Mouse (Mus musculus) midbrain, embryonic 16.5 days (tissue): ENCODE results near the gene L2hgdh. TPM values are rescaled to one million over a fixed set of nuclear protein-coding genes. Genes with fewer than 3 reads are reported as not detected.
"Not testable (repeated sequence)": the region's sequence is repeated elsewhere in the genome, so short reads cannot be mapped to it uniquely, and the experiment has no call there.

Experiments used
- ATAC-seq: fragments of 200-750 bp; cut with Nextera tagmentation; 2 replicates; pipeline ENCODE4 v1.8.0; 2017; ENCODE audit warnings: moderate TSS enrichment
- H3K27ac ChIP-seq: fragments of 300-500 bp; sonication (generic); 2 replicates; pipeline ENCODE4 v1.5.1; 2014; ENCODE audit warnings: mild to moderate bottlenecking, low read length, mixed read lengths
- H3K27me3 ChIP-seq: fragments of 300-500 bp; sonication (generic); 2 replicates; pipeline ENCODE4 v1.6.1; 2014; ENCODE audit warnings: low read depth, low read length, mixed read lengths; ENCODE audit not compliant: control insufficient read depth, insufficient read depth
- H3K36me3 ChIP-seq: fragments of 300-500 bp; sonication (generic); 2 replicates; pipeline ENCODE4 v1.6.1; 2014; ENCODE audit warnings: mild to moderate bottlenecking, low read length, moderate library complexity, mixed read lengths; ENCODE audit not compliant: control insufficient read depth, insufficient read depth
- H3K4me1 ChIP-seq: fragments of 300-500 bp; sonication (generic); 2 replicates; pipeline ENCODE4 v1.6.1; 2014; ENCODE audit warnings: mild to moderate bottlenecking, low read length, mixed read lengths; ENCODE audit not compliant: control insufficient read depth, insufficient read depth
- H3K4me2 ChIP-seq: fragments of 300-500 bp; sonication (generic); 2 replicates; pipeline ENCODE4 v1.6.1; 2014; ENCODE audit warnings: mild to moderate bottlenecking, low read length, mixed read lengths
- H3K4me3 ChIP-seq: fragments of 300-500 bp; sonication (generic); 2 replicates; pipeline ENCODE4 v1.5.1; 2014; ENCODE audit warnings: low read depth, mild to moderate bottlenecking, low read length, moderate library complexity, mixed read lengths
- H3K9ac ChIP-seq: fragments of 300-500 bp; sonication (generic); 2 replicates; pipeline ENCODE4 v1.6.1; 2014; ENCODE audit warnings: low read depth, low read length, mixed read lengths
- H3K9me3 ChIP-seq: fragments of 300-500 bp; sonication (generic); replicated peaks from 2 replicates; pipeline ENCODE4 v1.6.1; 2014; ENCODE audit warnings: mild to moderate bottlenecking, low read length, mixed read lengths; ENCODE audit not compliant: control insufficient read depth, poor library complexity, severe bottlenecking
- WGBS: fragments of 180-500 bp; shearing (Covaris S2); extraction: QIAGEN DNeasy Blood & Tissue Kit; methylation state at CpG from one replicate; pipeline ENCODE4 v1.1.7; 2014; 5-methylcytosine and 5-hydroxymethylcytosine counted together
- microRNA counts: library from miRNA; unstranded; fragments of <30 nt; microRNA quantifications from one replicate; lab custom pipeline; 2016
- microRNA-seq: library from miRNA; unstranded; fragments of <30 nt; microRNA quantifications from one replicate; pipeline ENCODE4, GENCODE M21; 2017
- polyA plus RNA-seq: library from polyadenylated mRNA; unstranded; fragments of >200 nt; fragmentation: Nextera tagmentation; extraction: Ambion mirVana; gene quantifications from 2 replicates; pipeline ENCODE4 v1.2.1, GENCODE M21; 2015

The L2hgdh gene
- polyA plus RNA-seq, 1 experiment from 2014 or later = 14.6 TPM

DNA sequence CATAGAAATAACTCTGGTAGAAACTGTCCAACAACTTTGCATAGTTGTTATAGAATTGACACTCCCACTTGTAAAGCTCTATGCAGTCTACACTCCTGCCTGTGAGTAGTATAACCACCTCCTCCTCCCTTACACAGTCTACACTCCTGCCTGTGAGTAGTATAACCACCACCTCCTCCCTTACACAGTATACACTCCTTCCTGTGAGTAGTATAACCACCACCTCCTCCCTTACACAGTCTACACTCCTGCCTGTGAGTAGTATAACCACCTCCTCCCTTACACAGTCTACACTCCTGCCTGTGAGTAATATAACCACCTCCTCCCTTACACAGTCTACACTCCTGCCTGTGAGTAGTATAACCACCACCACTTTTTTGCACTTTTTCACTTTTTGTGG, 70.7 kb downstream of the L2hgdh start:
- not testable (repeated sequence) for H3K27ac ChIP-seq, H3K4me2 ChIP-seq, H3K4me1 ChIP-seq, H3K9ac ChIP-seq, H3K27me3 ChIP-seq, H3K4me3 ChIP-seq, H3K9me3 ChIP-seq
- peaks cover 13% of the 10 kb centered on the region for H3K36me3 ChIP-seq
- peak; percentile 91 for ATAC-seq

DNA sequence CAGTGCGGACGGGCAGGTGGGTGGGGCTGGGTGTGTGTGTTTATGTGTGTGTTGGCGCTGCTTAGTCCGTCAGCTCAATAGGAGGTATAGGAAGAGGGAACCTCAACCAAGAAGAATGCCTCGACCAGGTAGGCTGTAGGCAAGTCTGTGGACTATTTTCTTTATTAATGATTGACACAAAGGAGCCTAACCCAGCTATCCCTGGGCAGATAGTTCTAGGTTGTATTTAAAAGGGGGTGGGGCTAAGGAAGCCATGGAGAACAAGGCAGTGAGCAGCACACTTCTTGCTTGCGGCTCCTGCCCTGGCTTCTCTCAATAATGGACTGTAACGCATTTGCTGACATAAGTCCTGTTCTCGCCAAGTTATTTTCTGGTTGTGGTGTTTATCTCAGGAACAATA, 75.2 kb downstream of the L2hgdh start:
- 90% methylated on average over 8 of the region's 8 CpGs for WGBS
- peaks cover 4% of the 10 kb centered on the region; the same call in 1 of the 2 replicates for H3K9me3 ChIP-seq

DNA sequence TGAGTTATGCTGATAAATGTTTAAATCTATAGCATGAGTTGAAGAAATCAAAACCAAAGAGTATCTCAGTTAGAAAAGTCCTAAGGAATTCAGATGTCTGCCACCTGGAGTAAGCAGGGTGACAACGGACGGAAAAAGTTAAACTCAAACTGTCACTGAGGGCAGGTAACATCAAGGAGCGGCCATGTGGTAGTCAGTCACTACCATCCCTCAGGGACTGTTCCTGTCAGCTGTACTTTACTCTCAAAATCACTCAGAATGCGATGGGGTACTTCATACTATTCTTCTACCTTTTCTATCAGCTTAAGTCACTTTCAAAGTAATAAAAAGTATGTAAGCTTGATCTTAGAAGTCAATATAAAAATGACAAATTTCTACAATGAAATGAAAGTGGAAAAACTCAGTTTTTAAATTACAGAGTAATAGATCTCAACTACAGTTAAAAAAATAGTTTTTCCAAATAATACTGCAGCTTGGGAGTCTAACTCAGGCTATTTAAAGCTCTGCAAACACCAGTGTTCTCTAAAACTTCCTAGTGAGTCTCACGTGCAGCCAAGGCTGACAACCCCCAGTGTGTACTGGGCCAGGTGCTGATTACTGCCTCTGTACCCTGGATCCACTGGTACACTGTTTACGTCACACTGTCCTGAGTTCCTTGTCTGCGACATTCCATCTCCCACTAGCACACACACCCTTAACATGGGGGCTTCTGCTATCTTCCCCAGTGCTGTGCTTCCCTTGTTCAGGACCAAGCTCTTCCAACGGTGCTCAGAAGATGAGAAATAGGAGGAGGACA, 78.7 kb downstream of the L2hgdh start:
- no peaks in the 10 kb centered on the region for H3K27me3 ChIP-seq
- H3K36me3 ChIP-seq = peaks cover 5% of the 10 kb centered on the region; the same call in 1 of the 2 replicates
- no peaks in the 10 kb centered on the region for H3K9me3 ChIP-seq
- no peaks in the 10 kb centered on the region for H3K4me1 ChIP-seq
- H3K4me3 ChIP-seq = no peak overlapping the region
- 90% methylated on average over 8 of the region's 8 CpGs for WGBS
- H3K27ac ChIP-seq = no peak overlapping the region
- no peak overlapping the region for H3K9ac ChIP-seq
- H3K4me2 ChIP-seq = no peak overlapping the region
- no peak for ATAC-seq

More for the DNA sequence above, 75.2 kb downstream of the L2hgdh start:
- H3K4me3 ChIP-seq = no peak overlapping the region
- no peak overlapping the region for H3K27ac ChIP-seq
- H3K4me1 ChIP-seq = no peaks in the 10 kb centered on the region
- no peaks in the 10 kb centered on the region for H3K27me3 ChIP-seq
- H3K9ac ChIP-seq = no peak overlapping the region
- H3K36me3 ChIP-seq = peaks cover 18% of the 10 kb centered on the region
- no peak overlapping the region for H3K4me2 ChIP-seq
- ATAC-seq = no peak

DNA sequence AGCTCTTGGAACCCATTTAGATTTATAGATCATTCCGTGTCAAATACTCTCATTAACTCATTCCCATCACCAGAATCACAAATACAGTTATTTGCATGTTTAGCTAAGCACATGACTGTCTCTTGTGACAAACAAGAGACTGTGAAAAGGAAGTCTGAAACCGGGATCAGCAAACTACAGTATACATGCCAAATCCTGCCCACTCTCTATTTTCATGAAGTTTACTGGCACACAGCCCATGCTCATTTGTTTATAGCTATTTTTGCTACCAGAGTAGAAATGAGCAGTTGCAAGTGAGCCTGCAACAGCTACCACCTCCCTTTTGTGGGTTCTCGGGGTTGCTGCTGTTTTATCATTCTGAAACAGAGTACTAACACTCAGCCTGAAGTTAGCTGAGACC, 79.8 kb downstream of the L2hgdh start:
- no peak for ATAC-seq
- no peaks in the 10 kb centered on the region for H3K27me3 ChIP-seq
- 75% methylated on average over 3 of the region's 3 CpGs for WGBS

DNA sequence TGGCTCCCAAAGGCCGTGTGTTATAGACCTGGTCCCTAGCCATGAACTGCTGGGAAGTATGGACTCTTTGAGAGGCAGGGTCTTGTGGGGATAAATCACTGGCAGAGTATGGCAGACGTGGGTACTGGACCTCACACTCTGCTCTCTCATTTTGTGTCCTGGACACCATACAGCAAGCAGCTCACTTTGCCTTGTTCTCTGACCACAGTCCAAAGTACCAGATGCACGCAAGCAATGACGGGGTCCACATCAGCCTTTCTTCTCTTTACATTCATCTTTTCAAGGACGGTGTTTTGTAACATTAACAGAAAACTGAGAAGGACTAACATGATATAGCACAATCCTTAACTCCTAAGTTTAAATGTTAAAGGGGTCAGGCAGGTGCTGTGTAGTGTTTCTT, 81.8 kb downstream of the L2hgdh start:
- no peak overlapping the region for H3K27ac ChIP-seq
- no peaks in the 10 kb centered on the region for H3K9me3 ChIP-seq
- H3K36me3 ChIP-seq = peaks cover 13% of the 10 kb centered on the region
- H3K9ac ChIP-seq = no peak overlapping the region
- ATAC-seq = no peak
- no peaks in the 10 kb centered on the region for H3K27me3 ChIP-seq
- H3K4me3 ChIP-seq = no peak overlapping the region
- 93% methylated on average over 5 of the region's 5 CpGs for whole genome bisulfite sequencing
- H3K4me1 ChIP-seq = no peaks in the 10 kb centered on the region
- H3K4me2 ChIP-seq = no peak overlapping the region

More for the DNA sequence above, 79.8 kb downstream of the L2hgdh start:
- no peak overlapping the region for H3K4me3 ChIP-seq
- no peaks in the 10 kb centered on the region for H3K4me1 ChIP-seq
- no peak overlapping the region for H3K4me2 ChIP-seq
- peaks cover 5% of the 10 kb centered on the region for H3K36me3 ChIP-seq
- no peaks in the 10 kb centered on the region for H3K9me3 ChIP-seq
- H3K9ac ChIP-seq = no peak overlapping the region
- no peak overlapping the region for H3K27ac ChIP-seq

MicroRNAs within 50 kb of the gene (microRNA counts, 519-probe panel; counts per million panel counts)
- 386 counts per million, percentile 18 among the panel's probes with 10 or more counts for microRNA mmu-miR-681 (lab: Ali Mortazavi, UCI)

Small RNA genes lying within 50 kb of the gene (microRNA-seq; reads per million reads assigned to microRNA genes)
- gene Mir681 = not detected

Other genes starting within 250 kb of the L2hgdh start
- gene Vcpkmt, start 141.8 kb downstream of the L2hgdh start, polyA plus RNA-seq = 29.7 and 30.5 TPM in 2 replicates
- 12.9 and 14.2 TPM in 2 replicates for gene Sos2, start 43.0 kb downstream of the L2hgdh start, polyA plus RNA-seq
- gene Atp5s, start 77 bp upstream of the L2hgdh start, polyA plus RNA-seq = 35.9 and 41.6 TPM in 2 replicates
- gene Cdkl1, start 66.4 kb upstream of the L2hgdh start, polyA plus RNA-seq = 10.4 and 13.7 TPM in 2 replicates
- gene Atl1, start 167.7 kb upstream of the L2hgdh start, polyA plus RNA-seq = 171 and 177 TPM in 2 replicates
- 24.1 and 26.2 TPM in 2 replicates for gene Map4k5, start 168.3 kb upstream of the L2hgdh start, polyA plus RNA-seq